Mouse (Mus musculus) spleen, adult 2 months (tissue): ENCODE data around the gene Scn2a.

ENCODE experiments used
- CTCF ChIP-seq: fragments of 200-500 bp; IDR thresholded peaks from 2 replicates; pipeline ENCODE4 v1.5.1; 2011; ENCODE audit warnings: mild to moderate bottlenecking, inconsistent platforms; ENCODE audit not compliant: insufficient read depth, insufficient read length, insufficient replicate concordance; ENCODE audit errors: extremely low read depth
- POLR2A ChIP-seq: fragments of 200-500 bp; IDR thresholded peaks from 2 replicates; pipeline ENCODE4 v1.6.1; 2011; ENCODE audit warnings: low read depth, low read length, inconsistent platforms

- TF ChIP-seq CTCF (no peak), POLR2A (no peak)
Observed at GRCm38 (mm10) chr2:65679621-65680020, 59.0 kb downstream of the Scn2a start.
